Mouse (Mus musculus) testis, adult 2 months (tissue): Measurements from ENCODE around the gene Atxn1.

ENCODE experiments used
- CTCF ChIP-seq: fragments of 200-500 bp; IDR thresholded peaks from 2 replicates; pipeline ENCODE4 v1.5.1; 2012; ENCODE audit warnings: low read depth, mild to moderate bottlenecking, inconsistent platforms, low read length, moderate library complexity; ENCODE audit not compliant: control insufficient read depth, insufficient read depth, insufficient replicate concordance
- POLR2A ChIP-seq: fragments of 200-500 bp; IDR thresholded peaks from 2 replicates; pipeline ENCODE4 v1.6.1; 2012; ENCODE audit warnings: low read depth, mild to moderate bottlenecking, inconsistent platforms, low read length, moderate library complexity; ENCODE audit not compliant: control insufficient read depth

DNA sequence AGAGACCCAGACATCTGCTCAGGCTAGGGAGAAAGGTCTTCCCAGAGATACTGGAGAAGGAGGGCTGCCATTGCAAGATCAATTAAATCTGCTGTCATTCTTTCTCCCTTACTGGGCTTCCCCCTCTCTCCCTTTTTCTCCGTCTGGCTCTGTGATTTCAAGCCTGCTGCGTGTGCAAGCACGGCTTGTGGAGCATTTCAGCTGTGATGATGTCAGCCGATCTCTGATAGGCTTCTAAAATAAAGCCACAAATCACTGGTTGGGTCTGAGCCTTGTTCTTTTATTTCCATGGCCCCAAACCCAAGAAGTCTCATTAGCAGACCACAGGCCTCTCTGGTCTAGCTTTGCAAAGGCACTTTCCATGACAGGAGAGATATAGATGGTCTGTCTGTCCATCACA lies 399.9 kb downstream of the Atxn1 start:
- TF ChIP-seq CTCF: no peak
- no peak for TF ChIP-seq POLR2A
